Mouse (Mus musculus) liver, embryonic 16.5 days (tissue): Measurements from ENCODE around the gene Nod1. TPM values are rescaled to one million over a fixed set of nuclear protein-coding genes. Genes with fewer than 3 reads are reported as not detected.

Source experiments
- ATAC-seq: fragments of 200-750 bp; cut with Nextera tagmentation; 2 replicates; pipeline ENCODE4 v1.8.0; 2017; ENCODE audit warnings: low read depth, mild to moderate bottlenecking, moderate number of reproducible peaks, moderate library complexity
- H3K27ac ChIP-seq: fragments of 300-500 bp; sonication (generic); 2 replicates; pipeline ENCODE4 v1.5.1; 2014; ENCODE audit warnings: mild to moderate bottlenecking, low read length
- H3K27me3 ChIP-seq: fragments of 300-500 bp; sonication (generic); 2 replicates; pipeline ENCODE4 v1.6.1; 2014; ENCODE audit warnings: low read depth, low read length, mixed read lengths; ENCODE audit not compliant: control insufficient read depth, insufficient read depth
- H3K36me3 ChIP-seq: fragments of 300-500 bp; sonication (generic); 2 replicates; pipeline ENCODE4 v1.6.1; 2014; ENCODE audit warnings: mild to moderate bottlenecking; ENCODE audit not compliant: control insufficient read depth, insufficient read depth
- H3K4me1 ChIP-seq: fragments of 300-500 bp; sonication (generic); 2 replicates; pipeline ENCODE4 v1.6.1; 2014; ENCODE audit warnings: low read depth, low read length, mixed read lengths; ENCODE audit not compliant: control insufficient read depth
- H3K4me2 ChIP-seq: fragments of 300-500 bp; sonication (generic); 2 replicates; pipeline ENCODE4 v1.6.1; 2014; ENCODE audit warnings: low read depth, low read length, mixed read lengths
- H3K4me3 ChIP-seq: fragments of 300-500 bp; sonication (generic); 2 replicates; pipeline ENCODE4 v1.5.1; 2014; ENCODE audit warnings: low read depth, mild to moderate bottlenecking, low read length
- H3K9ac ChIP-seq: fragments of 300-500 bp; sonication (generic); 2 replicates; pipeline ENCODE4 v1.6.1; 2014; ENCODE audit warnings: low read depth, low read length
- H3K9me3 ChIP-seq: fragments of 300-500 bp; sonication (generic); replicated peaks from 2 replicates; pipeline ENCODE4 v1.6.1; 2016; ENCODE audit warnings: low read length; ENCODE audit not compliant: control insufficient read depth
- WGBS: fragments of 180-500 bp; shearing (Covaris S2); extraction: QIAGEN DNeasy Blood & Tissue Kit; methylation state at CpG from one replicate; pipeline ENCODE4 v1.1.7; 2014; ENCODE audit not compliant: insufficient replicate concordance; 5-methylcytosine and 5-hydroxymethylcytosine counted together
- polyA plus RNA-seq: library from polyadenylated mRNA; unstranded; fragments of >200 nt; fragmentation: Nextera tagmentation; extraction: Ambion mirVana; gene quantifications from 2 replicates; pipeline ENCODE4 v1.2.1, GENCODE M21; 2015

The Nod1 gene
- polyA plus RNA-seq, 1 experiment from 2014 or later = 3.0 TPM

DNA sequence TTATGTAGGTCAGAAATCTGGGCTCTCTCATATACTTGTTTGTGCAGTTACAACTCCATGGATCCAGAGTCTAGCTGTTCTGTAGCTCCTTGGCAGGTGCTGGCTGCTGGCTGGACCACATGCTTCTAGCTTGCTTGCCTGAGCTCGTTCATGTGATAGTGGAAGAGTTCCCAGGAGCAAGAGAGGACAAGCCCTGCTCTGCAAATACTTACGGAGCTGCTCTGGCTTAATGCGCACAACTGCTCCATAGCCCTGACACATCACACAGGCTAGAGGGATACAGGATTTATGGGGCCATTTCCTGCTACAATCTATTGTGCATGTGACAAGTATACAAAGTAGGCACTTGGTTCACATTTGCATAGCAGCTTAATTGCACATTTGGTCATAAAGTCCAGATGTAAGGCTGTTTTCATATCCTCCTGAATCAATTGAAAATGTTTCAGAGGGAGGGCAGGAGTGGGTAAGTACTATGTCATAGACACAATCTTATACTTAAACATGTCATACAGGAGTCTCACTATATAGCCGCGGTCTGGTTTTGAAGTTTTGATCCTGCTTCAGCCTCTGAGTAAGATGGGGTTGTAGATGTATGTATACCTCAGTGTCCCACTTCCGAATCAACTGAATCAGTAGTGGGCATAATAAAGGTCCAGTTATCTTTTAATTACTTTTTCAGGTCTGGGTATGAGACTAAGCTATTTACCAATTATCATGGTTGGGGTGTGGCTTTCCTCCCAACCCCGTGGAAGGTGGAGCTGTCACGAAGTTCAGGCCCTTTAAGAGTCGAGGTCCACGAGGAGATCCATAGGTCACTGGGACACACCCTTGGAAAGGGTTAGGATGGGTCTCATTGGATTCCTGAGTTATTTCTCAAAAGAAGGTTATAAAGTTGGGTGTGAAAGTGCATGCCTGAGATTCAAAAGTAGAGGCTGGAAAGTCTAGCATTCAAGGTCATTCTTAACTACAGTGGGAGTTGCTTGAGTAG, 66.1 kb downstream of the Nod1 start:
- no peak overlapping the region for H3K27ac ChIP-seq
- H3K9ac ChIP-seq = no peak overlapping the region
- ATAC-seq = no peak
- H3K4me2 ChIP-seq = no peak overlapping the region
- no peaks in the 10 kb centered on the region for H3K4me1 ChIP-seq
- WGBS = 72% methylated on average over 10 of the region's 10 CpGs
- no peak overlapping the region for H3K4me3 ChIP-seq
- H3K9me3 ChIP-seq = no peaks in the 10 kb centered on the region
- H3K36me3 ChIP-seq = no peaks in the 10 kb centered on the region
- H3K27me3 ChIP-seq = no peaks in the 10 kb centered on the region

DNA sequence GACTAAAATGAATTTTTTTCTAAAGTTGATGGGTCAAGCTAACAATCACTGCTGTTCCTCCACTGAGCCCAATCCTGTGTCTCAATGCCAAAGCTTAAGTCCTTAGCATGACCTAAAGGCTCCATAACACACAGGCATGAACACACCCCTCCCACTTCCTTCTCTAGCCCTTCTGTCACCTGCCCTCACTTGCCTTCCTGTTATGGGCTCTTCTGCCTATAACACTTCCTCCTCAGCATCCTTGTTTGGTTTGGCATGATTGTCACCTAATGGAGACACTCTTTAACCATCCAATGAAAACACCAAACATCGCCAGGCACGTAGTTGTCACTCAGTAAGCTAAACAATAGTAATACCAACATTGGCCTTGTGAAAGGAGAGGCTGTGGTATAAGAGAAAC, 69.9 kb downstream of the Nod1 start:
- no peaks in the 10 kb centered on the region for H3K9me3 ChIP-seq
- no peak overlapping the region for H3K9ac ChIP-seq
- H3K27ac ChIP-seq = no peak overlapping the region
- no peaks in the 10 kb centered on the region for H3K36me3 ChIP-seq
- no peak for ATAC-seq
- no peak overlapping the region for H3K4me2 ChIP-seq
- H3K4me3 ChIP-seq = no peak overlapping the region
- H3K4me1 ChIP-seq = no peaks in the 10 kb centered on the region
- H3K27me3 ChIP-seq = no peaks in the 10 kb centered on the region
- WGBS = 73% methylated on average over 2 of the region's 2 CpGs

DNA sequence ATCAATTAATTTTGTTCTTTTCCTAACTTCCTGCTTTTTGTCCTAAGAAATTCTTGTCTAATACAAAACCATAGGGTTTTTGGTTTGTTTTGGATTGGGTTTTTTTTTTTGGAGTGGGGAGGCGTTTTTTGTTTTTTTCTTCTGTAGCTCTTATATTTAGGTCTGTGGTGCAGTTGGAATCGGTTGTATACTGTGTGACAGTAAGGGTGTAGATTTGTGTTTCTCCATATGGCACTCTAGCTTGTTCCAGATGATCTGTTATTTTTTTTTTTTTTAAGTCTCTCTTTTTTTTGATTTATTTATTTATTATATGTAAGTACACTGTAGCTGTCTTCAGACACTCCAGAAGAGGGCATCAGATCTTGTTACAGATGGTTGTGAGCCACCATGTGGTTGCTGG, 72.2 kb downstream of the Nod1 start:
- no peak overlapping the region for H3K27ac ChIP-seq
- no peaks in the 10 kb centered on the region for H3K4me1 ChIP-seq
- no peak overlapping the region for H3K4me2 ChIP-seq
- H3K9ac ChIP-seq = no peak overlapping the region
- no peak for ATAC-seq
- no peaks in the 10 kb centered on the region for H3K9me3 ChIP-seq
- H3K36me3 ChIP-seq = no peaks in the 10 kb centered on the region
- H3K4me3 ChIP-seq = no peak overlapping the region
- WGBS = 58% methylated on average over 2 of the region's 2 CpGs
- H3K27me3 ChIP-seq = no peaks in the 10 kb centered on the region

DNA sequence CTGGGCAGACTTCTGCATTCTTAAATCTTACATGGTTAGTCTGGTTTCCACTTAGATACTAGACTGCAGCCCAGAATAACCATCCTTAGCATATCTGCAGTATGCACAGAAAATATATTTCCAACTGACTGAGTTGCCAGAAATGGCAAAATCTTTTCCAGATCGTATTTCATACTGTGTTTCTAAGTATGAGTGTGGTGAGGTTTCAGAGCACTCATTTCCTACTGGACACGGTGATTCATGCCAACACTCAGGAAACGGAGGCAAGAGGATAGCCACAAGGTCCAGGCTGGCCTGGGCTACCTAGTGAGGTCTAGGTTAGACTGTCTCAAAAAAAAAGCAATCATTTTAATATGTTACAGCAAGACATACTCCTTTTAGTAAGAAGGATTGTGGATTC, 81.0 kb downstream of the Nod1 start:
- ATAC-seq = no peak
- 66% methylated on average over 3 of the region's 3 CpGs for WGBS
- no peak overlapping the region for H3K27ac ChIP-seq
- H3K4me1 ChIP-seq = no peaks in the 10 kb centered on the region
- H3K4me2 ChIP-seq = no peak overlapping the region
- no peak overlapping the region for H3K9ac ChIP-seq
- no peaks in the 10 kb centered on the region for H3K36me3 ChIP-seq
- no peaks in the 10 kb centered on the region for H3K27me3 ChIP-seq
- H3K9me3 ChIP-seq = no peaks in the 10 kb centered on the region
- no peak overlapping the region for H3K4me3 ChIP-seq

DNA sequence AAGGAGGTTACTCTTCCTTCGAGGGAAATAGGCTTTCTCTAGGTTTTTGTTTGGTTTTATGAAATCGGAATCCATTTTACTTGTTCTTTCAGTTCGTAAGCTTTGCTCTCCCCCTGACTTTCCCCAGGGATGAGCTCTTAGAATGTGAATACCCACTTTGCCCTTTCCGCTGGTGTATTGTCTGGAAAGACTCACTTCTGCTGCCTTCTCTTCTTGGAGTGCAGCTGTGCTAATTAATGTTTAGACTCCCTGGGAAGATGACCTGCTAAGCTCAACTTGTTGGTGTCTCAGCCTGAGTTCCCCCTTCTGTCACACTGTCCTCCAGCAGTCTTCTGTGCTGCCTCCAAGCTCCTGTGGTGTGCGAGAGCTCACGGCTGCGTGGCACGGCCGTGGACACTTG, 82.2 kb downstream of the Nod1 start:
- H3K36me3 ChIP-seq = no peaks in the 10 kb centered on the region; the same call in 1 of the 2 replicates

DNA sequence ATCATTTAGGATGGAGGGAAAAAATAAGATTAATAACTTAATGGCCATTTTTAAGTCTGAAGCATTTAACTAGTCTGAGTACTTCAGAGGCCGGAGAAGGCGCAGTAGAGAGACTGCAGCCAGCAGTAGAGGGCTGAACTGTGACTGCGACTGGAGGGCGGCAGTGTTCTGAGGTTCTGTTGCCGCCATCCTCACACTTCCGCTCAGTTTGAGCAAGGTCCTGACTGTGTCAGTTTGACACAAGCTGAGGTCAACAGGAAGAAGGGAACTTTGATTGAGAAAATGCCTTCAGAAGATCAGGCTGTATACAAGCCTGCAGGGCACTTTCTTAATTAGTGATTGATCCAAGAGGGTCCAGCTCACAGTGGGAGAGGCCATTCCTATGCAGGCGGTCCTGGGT, 86.2 kb downstream of the Nod1 start:
- H3K4me3 ChIP-seq = no peak overlapping the region
- H3K4me1 ChIP-seq = no peaks in the 10 kb centered on the region
- H3K4me2 ChIP-seq = no peak overlapping the region
- no peaks in the 10 kb centered on the region for H3K27me3 ChIP-seq
- H3K9ac ChIP-seq = no peak overlapping the region
- no peaks in the 10 kb centered on the region for H3K9me3 ChIP-seq
- no peak for ATAC-seq
- H3K27ac ChIP-seq = no peak overlapping the region
- WGBS = 75% methylated on average over 7 of the region's 7 CpGs
- H3K36me3 ChIP-seq = no peaks in the 10 kb centered on the region; the same call in 1 of the 2 replicates

More for the DNA sequence above, 82.2 kb downstream of the Nod1 start:
- Histone ChIP-seq H3K4me2 (no peak overlapping the region), H3K9me3 (no peaks in the 10 kb centered on the region), H3K27ac (no peak overlapping the region), H3K4me1 (no peaks in the 10 kb centered on the region), H3K9ac (no peak overlapping the region), H3K27me3 (no peaks in the 10 kb centered on the region), H3K4me3 (no peak overlapping the region)
- WGBS = 76% methylated on average over 9 of the region's 9 CpGs
- ATAC-seq = no peak

DNA sequence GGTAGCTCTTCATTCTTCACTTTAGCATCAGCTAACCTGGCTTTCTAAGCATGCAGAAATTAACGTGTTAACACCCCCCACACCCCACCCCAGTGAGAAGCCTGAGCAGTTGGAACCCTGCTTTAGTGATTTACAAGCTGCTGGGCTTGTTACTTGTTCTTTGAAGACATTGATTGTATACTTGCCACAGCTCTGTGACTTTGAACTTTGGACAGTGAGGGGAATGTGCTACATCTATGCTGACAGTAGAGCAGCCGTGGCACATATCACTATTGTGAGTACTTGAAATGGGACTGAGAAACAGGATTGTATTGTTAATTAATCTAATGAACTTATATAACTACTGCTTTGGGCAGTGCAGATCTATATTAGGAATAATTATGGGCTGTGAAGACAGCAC, 89.0 kb downstream of the Nod1 start:
- Histone ChIP-seq H3K9ac (no peak overlapping the region), H3K4me2 (no peak overlapping the region), H3K9me3 (no peaks in the 10 kb centered on the region), H3K27ac (no peak overlapping the region), H3K36me3 (peaks cover 2% of the 10 kb centered on the region), H3K27me3 (no peaks in the 10 kb centered on the region), H3K4me1 (no peaks in the 10 kb centered on the region), H3K4me3 (no peak overlapping the region)
- no peak for ATAC-seq
- WGBS = 64% methylated on average over 2 of the region's 2 CpGs

DNA sequence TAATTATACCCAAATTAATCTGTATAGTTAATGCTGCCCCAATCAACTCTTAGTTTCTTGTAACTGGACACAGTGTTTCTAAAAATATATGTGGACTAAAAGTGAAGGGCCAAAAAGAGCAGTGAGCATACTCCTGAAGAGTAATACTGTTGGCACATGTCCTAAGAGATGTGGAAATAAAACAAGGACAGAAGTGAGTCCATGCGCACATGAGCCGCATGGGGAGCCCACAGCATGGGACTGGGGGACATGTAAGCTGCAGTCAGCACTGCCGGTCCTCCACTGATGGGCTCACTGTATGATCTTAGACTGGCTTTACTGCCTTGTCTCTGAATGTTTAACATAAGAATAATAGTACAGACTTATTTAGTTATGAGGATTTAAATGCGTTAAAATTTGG, 92.3 kb downstream of the Nod1 start:
- no peaks in the 10 kb centered on the region for H3K9me3 ChIP-seq
- no peak overlapping the region for H3K4me3 ChIP-seq
- no peak for ATAC-seq
- peaks cover 4% of the 10 kb centered on the region for H3K36me3 ChIP-seq
- no peaks in the 10 kb centered on the region for H3K27me3 ChIP-seq
- 78% methylated on average over 4 of the region's 4 CpGs for WGBS
- H3K27ac ChIP-seq = no peak overlapping the region
- H3K4me1 ChIP-seq = peaks cover 7% of the 10 kb centered on the region; the same call in 1 of the 2 replicates
- H3K9ac ChIP-seq = no peak overlapping the region
- no peak overlapping the region for H3K4me2 ChIP-seq

DNA sequence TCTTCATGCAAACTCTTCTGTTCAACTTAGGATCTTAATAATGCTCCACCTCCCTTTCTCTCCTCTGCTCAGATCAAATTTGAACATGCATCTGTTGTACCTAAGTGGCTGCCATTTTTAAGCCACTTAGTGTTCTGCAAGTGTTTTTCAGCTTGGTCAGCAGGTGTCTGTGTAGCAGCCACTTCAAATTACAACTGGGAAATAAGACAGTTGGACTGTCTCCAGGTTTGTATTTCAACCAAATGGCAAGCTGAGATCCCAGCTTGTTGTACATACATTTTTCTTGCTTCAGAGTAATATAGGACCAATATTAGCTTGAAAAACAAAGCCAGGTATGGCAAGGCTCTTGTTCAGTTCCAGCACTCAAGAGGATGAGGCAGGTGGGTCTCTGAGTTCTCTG, 93.9 kb downstream of the Nod1 start:
- Histone ChIP-seq H3K4me3 (no peak overlapping the region), H3K27me3 (no peaks in the 10 kb centered on the region), H3K4me1 (peaks cover 7% of the 10 kb centered on the region; the same call in 1 of the 2 replicates), H3K27ac (no peak overlapping the region), H3K36me3 (peaks cover 4% of the 10 kb centered on the region), H3K9ac (no peak overlapping the region), H3K4me2 (no peak overlapping the region), H3K9me3 (no peaks in the 10 kb centered on the region)
- no peak for ATAC-seq
